ENCODE assay signal across 10 mouse cellular contexts in genomic region chrX:86490309-86490708, GRCm38 (mm10).
A peak's percentile ranks its signal among the peaks of the same experiment; 100 is the strongest.
DNase-seq lines count a peak whose midpoint lies in the region; ATAC-seq and TF ChIP-seq lines count a peak whose summit lies in the region.
"Had no signal": no experiment of that assay in that cellular context is flagged by ENCODE, and none has a peak within 500 bp of the region (broad histone marks: within the 10 kb centered on the region; RNA-seq: fewer than 3 reads in every experiment).

No protein-coding gene starts in this region.

- TF ChIP-seq POLR2A in thymus, adult 2 months (IDR thresholded peaks at IDR 0.05; ENCODE audit: control insufficient read depth, extremely low read depth, insufficient read depth, low read length, poor library complexity), result no peak

- peak; percentile 46 for DNase-seq in 3T3-L1 (ENCODE audit: low read depth, low spot score)
- peak; percentile 12 for DNase-seq in NIH3T3 (ENCODE audit: low read depth)
- DNase-seq in cerebellum, adult 9-11 months, result peak; percentile 1
- DNase-seq in limb, embryonic 11.5 days (ENCODE audit: low spot score), result peak; percentile 51
- no peak for DNase-seq in thymus, adult 2 months
- DNase-seq in urinary bladder, adult 18-20 months (ENCODE audit: low spot score in 2 of 2), result no peak

- H3K27ac ChIP-seq in intestine, postnatal 0 days (ENCODE audit: low read depth, low read length), result no peak overlapping the region
- no peak overlapping the region for H3K27ac ChIP-seq in intestine, embryonic 15.5 days
- H3K27ac ChIP-seq in limb, embryonic 11.5 days (replicated peaks; ENCODE audit: low read depth, low read length), result no peak overlapping the region
- H3K27ac ChIP-seq in thymus, adult 2 months (ENCODE audit: control insufficient read depth, insufficient read depth, low read length), result no peak overlapping the region
- H3K27ac ChIP-seq: embryonic facial prominence, embryonic 12.5 days; neural tube, embryonic 13.5 days had no signal

- H3K4me1 ChIP-seq in intestine, postnatal 0 days (replicated peaks; ENCODE audit: control insufficient read depth, insufficient read depth, low read length), result no peaks in the 10 kb centered on the region
- no peaks in the 10 kb centered on the region for H3K4me1 ChIP-seq in intestine, embryonic 15.5 days (replicated peaks)
- H3K4me1 ChIP-seq in limb, embryonic 11.5 days (ENCODE audit: control insufficient read depth, insufficient read depth, low read length), result no peaks in the 10 kb centered on the region
- H3K4me1 ChIP-seq in thymus, adult 2 months (replicated peaks; ENCODE audit: control insufficient read depth, insufficient read depth, low read length), result no peaks in the 10 kb centered on the region
- H3K4me1 ChIP-seq: embryonic facial prominence, embryonic 12.5 days; neural tube, embryonic 13.5 days had no signal

- no peak for ATAC-seq in intestine, postnatal 0 days
- no peak for ATAC-seq in intestine, embryonic 15.5 days
- ATAC-seq in limb, embryonic 11.5 days (ENCODE audit: insufficient number of reproducible peaks, low FRiP score, low TSS enrichment, low read depth), result no peak

- H3K4me3 ChIP-seq in intestine, postnatal 0 days (ENCODE audit: low read depth, low read length), result no peak overlapping the region
- H3K4me3 ChIP-seq in intestine, embryonic 15.5 days (replicated peaks), result no peak overlapping the region
- no peak overlapping the region for H3K4me3 ChIP-seq in limb, embryonic 11.5 days (ENCODE audit: low read depth, low read length)
- H3K4me3 ChIP-seq in thymus, adult 2 months (ENCODE audit: control insufficient read depth, insufficient read depth, low read length), result no peak overlapping the region
- H3K4me3 ChIP-seq: embryonic facial prominence, embryonic 12.5 days; neural tube, embryonic 13.5 days had no signal

- H3K27me3 ChIP-seq in intestine, postnatal 0 days (replicated peaks; ENCODE audit: control insufficient read depth, insufficient read depth, low read length), result no peaks in the 10 kb centered on the region
- H3K27me3 ChIP-seq in intestine, embryonic 15.5 days (replicated peaks), result no peaks in the 10 kb centered on the region
- H3K27me3 ChIP-seq in limb, embryonic 11.5 days (ENCODE audit: control insufficient read depth, insufficient read depth, low read length), result no peaks in the 10 kb centered on the region
- H3K27me3 ChIP-seq in thymus, adult 2 months (ENCODE audit: control insufficient read depth, insufficient read depth, low read length), result no peaks in the 10 kb centered on the region
- H3K27me3 ChIP-seq: embryonic facial prominence, embryonic 12.5 days; neural tube, embryonic 13.5 days had no signal

- no peak overlapping the region for H3K9ac ChIP-seq in intestine, postnatal 0 days (ENCODE audit: low read depth, low read length)
- no peak overlapping the region for H3K9ac ChIP-seq in intestine, embryonic 15.5 days
- H3K9ac ChIP-seq in limb, embryonic 11.5 days (ENCODE audit: low read length), result no peak overlapping the region
- H3K9ac ChIP-seq: embryonic facial prominence, embryonic 12.5 days; neural tube, embryonic 13.5 days had no signal

- no peak overlapping the region for H3K4me2 ChIP-seq in intestine, postnatal 0 days (replicated peaks; ENCODE audit: low read depth)
- H3K4me2 ChIP-seq in intestine, embryonic 15.5 days (replicated peaks), result no peak overlapping the region
- no peak overlapping the region for H3K4me2 ChIP-seq in limb, embryonic 11.5 days (ENCODE audit: low read depth, severe bottlenecking)
- H3K4me2 ChIP-seq: embryonic facial prominence, embryonic 12.5 days; neural tube, embryonic 13.5 days had no signal

- TF ChIP-seq CTCF in intestine, postnatal 0 days (IDR thresholded peaks at IDR 0.05; ENCODE audit: low read depth), result peak; percentile 49
- no peak for TF ChIP-seq CTCF in thymus, adult 2 months (IDR thresholded peaks at IDR 0.05; ENCODE audit: borderline replicate concordance, control insufficient read depth, extremely low read depth, insufficient read depth, low read length, poor library complexity)

- 13% methylated on average over 3 of the region's 3 CpGs for WGBS in intestine, postnatal 0 days
- WGBS in intestine, embryonic 15.5 days, result 18% methylated on average over 3 of the region's 3 CpGs
- 11% methylated on average over 3 of the region's 3 CpGs for WGBS in limb, embryonic 11.5 days
- 18% methylated on average over 3 of the region's 3 CpGs for WGBS in thymus, adult 2 months

- H3K36me3 ChIP-seq in intestine, postnatal 0 days (ENCODE audit: control insufficient read depth, insufficient read depth), result no peaks in the 10 kb centered on the region
- H3K36me3 ChIP-seq in intestine, embryonic 15.5 days, result no peaks in the 10 kb centered on the region
- no peaks in the 10 kb centered on the region for H3K36me3 ChIP-seq in limb, embryonic 11.5 days (ENCODE audit: control insufficient read depth, insufficient read depth, low read length)
- no peaks in the 10 kb centered on the region for H3K36me3 ChIP-seq in thymus, adult 2 months (ENCODE audit: control insufficient read depth, insufficient read depth, low read length)
- H3K36me3 ChIP-seq: embryonic facial prominence, embryonic 12.5 days; neural tube, embryonic 13.5 days had no signal

- H3K9me3 ChIP-seq in intestine, postnatal 0 days (ENCODE audit: control insufficient read depth), result no peaks in the 10 kb centered on the region
- no peaks in the 10 kb centered on the region for H3K9me3 ChIP-seq in intestine, embryonic 15.5 days
- H3K9me3 ChIP-seq in limb, embryonic 11.5 days (ENCODE audit: control insufficient read depth, low read length), result no peaks in the 10 kb centered on the region
- H3K9me3 ChIP-seq: embryonic facial prominence, embryonic 12.5 days; neural tube, embryonic 13.5 days had no signal

Comparison
In these comparisons a context has a peak if more than half of its experiments do, and no peak if none do; other contexts are left out.
1. DNase-seq: peak in 3T3-L1 (single experiment), NIH3T3 (single experiment), cerebellum, adult 9-11 months (single experiment) and limb, embryonic 11.5 days (single experiment); none in thymus, adult 2 months (single experiment) and urinary bladder, adult 18-20 months (0 of 2).